Mouse (Mus musculus): ENCODE results near the gene Mif.
"Not testable (repeated sequence)": the region's sequence is repeated elsewhere in the genome, so short reads cannot be mapped to it uniquely, and the experiment has no call there.

Gene Mif

DNA sequence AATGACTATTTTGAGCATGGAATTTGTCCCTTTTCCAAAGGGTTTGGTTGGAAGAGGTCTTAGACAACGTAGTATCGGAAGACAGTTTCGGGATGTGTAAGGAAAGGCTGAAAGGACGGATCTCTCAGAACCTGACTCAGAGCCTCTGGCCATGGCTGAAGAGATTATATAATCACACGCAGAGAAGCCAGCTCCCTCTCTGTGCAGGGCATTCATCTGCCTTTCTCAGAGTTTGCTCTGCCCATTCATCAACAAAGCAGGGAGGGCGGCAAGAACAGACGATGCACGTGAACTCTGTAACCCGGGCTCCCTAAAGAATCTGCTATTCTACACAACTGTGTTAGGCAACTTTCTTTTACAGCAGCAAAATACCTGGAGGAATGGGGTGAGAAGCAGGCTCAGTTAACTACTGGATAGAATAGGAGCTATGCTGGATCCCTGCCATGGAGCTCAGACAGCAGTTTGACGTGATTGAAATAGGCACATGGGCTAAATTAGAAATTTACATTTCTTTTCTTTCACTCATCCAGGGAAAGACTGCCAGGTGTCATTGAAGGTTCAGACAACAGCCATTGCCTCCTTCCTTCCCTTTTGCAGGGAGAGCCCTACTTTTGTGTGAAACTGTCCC, 13.6 kb upstream of the Mif start:
- DNase-seq (ENCODE audit: low read depth, low spot score) = no peak

DNA sequence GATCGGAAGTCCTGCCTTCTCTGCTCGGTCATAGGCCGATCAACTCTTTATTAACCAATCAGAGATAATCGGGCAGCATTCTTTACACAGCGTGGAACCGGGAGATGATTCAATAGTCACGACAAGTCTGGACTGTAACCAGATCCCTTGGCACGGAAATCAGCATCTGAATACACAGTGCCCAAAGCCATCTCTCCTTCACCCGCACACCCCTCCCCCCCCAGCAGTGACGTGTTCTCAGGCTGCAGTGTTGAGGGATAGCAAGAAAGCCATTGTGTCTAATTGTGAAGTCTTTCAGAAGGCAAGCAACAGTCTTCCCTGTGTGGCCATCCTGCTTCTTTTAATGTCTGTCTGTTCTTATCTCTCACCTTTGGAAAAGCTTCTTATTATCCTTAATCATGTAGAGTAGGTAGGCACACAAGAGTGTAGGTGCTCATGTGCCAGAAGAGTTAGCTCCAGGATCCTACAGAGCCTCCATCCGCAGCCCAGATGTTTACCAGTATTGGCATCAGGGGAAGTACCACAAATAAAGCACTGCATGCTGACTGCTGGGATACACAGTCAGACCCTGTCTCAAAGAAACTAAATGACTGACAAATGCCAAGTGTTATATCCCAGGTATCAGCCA, 13.0 kb upstream of the Mif start:
- peak; percentile 77 for DNase-seq (ENCODE audit: low read depth, low spot score)

DNA sequence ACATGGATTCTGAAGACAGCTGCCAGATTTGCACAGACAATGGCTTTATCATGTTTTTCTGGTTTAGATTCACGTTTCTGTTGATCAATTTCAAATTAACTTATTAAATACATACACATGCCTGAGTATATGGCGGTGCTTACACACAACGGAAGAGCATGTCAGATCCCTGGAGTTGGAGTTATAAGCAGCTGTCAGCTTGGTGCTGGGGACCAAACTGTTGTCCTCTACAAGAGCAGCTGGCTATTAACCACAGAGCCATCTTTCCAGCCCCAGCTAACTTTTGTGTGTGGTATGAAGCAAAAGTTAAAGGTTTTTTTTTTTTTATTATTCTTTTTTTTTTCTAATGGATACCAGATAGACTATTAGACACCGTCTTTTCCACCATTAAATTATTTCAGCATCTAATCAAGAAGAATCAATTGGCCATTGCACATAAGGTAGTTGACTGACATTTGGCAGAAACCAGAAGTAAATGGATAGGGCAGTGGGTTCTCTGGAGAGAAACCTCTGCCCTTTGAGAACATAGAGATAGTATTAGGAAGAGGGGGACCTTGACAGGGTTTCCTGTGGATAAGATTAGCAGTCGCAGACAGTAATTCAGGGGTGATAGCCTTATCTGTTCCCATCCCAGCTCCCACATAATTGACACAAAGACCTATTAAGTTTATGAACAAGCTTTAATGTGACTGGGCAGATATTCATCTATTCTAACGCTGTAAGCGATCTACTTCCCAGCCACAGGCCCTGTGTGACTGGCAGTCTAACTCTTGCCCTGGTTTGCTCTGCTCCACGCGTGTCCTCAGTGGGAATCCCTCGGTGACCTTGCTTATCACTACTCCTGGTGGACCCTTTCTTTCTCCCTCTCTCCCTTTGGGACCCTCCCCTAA, 12.2 kb upstream of the Mif start:
- DNase-seq (ENCODE audit: low read depth, low spot score) = no peak

DNA sequence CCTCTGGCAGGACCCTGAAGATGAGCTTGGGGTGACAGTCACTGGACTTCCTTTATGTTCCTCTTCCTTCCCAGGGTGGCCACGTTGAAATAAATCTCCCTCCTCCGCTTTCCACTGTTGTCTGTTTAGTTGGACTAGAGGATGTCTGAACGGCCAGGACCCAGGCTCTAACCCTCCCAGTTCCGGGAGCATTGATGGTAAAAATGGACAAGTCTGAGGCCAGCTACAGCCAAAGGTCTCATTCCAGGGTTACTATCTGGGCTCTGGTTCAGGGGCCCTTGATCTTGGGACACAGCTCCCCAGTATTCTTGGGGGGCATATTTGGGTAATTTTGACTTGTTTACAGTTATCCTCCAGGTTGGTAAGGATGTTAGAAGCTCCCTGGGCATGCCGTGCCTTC, 1.5 kb upstream of the Mif start:
- no peak for DNase-seq (ENCODE audit: low read depth, low spot score)

DNA sequence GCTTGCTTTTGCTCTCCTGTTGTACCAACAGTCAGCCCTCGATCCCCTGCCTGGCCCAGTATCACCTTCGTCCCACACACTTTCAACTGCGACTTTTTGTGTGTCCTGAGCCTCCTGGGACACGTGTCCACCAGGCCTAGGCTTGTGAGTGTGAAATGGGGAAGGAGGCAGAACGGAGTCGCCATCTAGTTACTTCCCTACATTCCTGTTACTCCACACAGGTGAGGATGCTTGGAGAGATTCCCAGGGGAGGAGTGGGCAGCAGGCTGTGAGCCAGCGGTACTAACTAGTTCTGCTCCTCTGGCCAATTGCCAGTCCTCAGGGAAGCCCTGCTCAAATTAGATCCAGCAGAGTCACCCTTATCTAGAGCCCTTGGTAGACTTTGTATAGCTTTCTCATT, 706 bp upstream of the Mif start:
- no peak for DNase-seq (ENCODE audit: low read depth, low spot score)

DNA sequence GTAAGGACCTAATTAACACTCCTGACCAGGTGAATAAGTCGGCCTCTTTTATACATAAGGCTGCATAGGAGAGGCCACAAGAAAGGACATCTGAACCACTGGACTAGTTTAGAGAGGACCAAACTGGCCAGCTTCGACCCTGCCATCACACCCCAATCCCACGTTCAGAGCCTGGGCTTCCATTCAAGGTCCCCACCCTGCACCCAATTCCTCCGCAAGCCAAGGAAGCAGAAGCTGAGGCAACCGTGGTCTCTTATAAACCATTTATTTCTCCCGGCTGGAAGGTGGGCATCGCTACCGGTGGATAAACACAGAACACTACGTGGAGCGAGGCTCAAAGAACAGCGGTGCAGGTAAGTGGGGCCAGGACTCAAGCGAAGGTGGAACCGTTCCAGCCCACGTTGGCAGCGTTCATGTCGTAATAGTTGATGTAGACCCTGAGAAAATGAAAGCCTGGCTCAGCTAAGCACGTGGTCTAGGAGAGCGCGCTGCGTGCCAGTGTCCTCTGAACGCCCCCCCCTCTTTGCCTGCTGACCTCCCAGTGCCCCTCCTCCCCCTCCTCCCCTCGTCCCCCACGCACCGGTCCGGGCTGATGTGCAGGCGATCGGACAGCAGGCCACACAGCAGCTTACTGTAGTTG, 813 bp downstream of the Mif start:
- peak; percentile 50 for DNase-seq (ENCODE audit: low read depth, low spot score)

DNA sequence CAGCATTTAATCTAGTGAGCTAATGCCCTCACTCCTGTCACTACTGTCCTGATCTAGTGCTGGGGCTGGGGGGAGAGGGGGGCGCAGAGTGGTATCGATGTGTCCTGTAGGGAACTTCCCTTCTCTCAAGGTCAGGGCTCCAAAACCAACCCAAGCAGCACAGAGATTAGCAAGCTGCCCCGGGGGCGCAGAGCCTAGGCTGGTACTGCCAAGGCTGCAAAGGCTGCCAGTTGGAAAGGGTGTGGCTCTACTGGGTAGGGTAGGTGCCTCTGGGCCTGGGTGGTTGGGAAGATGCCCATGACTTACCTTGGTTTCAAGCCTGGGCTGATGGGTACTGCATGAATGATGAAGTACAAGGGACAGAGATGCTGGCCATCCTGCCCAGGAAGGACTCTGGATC, 2.4 kb downstream of the Mif start:
- no peak for DNase-seq (ENCODE audit: low read depth, low spot score)

DNA sequence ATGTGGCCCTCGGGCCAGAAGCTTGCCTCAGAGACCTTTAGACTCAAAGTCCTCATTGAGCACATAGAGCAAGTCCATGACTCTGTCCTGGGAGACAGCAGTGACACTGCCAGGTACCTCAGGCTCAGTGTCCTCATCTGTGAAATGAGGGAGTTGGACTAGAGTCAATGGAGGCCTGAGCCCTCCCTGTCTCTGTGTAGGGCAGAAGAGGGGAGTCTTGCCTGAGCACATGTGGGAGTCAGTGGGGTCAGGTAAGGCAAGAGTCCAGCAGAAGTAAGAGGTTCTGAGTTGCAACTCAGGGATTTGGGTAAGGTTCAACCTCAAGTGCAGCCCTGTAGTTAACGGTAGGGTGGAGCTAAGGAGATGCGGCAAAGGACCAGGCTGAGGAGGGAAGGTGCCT, 3.1 kb downstream of the Mif start:
- no peak for DNase-seq (ENCODE audit: low read depth, low spot score)

DNA sequence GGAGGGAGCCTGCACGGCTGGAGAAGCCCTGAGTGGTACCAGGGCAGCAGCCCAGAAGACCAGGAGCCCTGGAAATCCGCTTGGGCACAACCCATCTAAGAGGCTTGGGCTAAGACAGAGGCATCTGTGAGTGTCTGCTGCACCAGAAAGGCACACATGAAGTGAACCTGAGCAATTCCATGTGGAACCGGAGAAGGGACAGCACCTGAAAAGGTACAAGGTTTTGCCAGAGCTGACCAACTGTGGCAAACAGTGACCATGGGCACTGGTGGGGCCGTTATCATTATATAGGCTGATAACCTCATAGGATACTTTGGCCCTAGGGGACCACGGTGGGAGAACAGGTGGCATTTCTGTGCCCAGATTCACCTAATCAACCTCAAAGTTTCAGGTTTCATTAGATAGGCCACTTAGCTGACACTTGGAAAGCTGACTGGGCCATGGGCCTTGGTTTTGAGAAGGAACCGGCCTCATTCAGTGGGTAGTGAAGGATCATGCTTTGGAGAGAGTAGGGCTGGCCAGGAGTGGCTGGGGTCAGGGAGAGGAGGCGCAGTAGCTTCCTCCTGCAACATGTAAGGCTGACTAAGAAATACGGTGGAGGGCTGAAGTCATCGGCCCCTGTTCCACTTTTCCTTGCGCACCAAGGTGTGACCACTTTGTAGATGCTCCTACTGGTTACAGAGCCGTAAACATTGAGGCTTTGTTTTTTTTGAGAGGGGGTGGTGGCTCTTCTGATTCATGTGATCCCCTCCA, 3.7 kb downstream of the Mif start:
- no peak for DNase-seq (ENCODE audit: low read depth, low spot score)

DNA sequence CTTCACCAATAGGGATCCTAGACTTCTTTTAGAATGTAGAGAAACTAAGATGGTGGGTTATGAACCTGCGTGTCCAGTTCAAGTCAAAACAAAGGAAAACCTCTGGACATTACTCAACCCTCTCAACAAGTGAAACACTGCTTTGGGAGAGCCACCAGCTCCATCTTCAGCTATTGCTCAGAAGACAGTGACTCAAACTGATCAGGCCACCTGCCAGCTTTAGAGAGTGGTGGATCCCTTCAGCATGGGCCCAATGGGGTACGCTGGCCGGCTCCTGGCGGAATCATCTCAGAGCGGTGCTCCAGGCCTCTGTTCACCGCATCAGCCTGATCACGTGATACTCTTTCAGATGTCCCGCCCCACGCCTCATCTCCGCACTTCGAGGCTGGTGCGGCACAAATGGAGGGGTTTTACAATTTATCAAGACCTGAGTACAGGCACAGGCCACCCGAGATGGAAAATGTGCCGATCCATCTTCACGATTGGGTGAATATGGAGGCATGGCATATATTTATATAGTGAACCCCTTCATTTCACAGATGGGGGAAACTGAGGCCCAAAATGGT, 4.5 kb downstream of the Mif start:
- no peak for DNase-seq (ENCODE audit: low read depth, low spot score)

DNA sequence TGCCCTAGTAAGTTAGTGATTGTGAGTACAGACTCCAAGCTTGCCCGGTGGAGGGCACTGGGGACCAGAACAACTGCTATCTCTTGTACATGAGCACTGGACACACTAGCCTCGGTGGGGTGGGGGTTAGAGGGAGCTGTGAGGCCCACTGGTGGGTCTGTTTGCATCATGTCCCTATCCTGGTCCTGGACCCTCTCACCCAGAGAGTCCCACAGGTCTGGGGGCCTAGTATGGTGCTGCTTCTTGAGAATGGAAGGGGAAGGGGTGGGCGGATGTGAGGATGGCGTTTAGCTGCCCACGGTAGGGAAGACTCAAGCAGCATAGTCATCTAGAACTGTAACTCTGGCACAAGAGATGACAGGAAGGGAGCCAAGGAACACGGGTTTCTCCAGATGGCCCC, 5.2 kb downstream of the Mif start:
- no peak for DNase-seq (ENCODE audit: low read depth, low spot score)

DNA sequence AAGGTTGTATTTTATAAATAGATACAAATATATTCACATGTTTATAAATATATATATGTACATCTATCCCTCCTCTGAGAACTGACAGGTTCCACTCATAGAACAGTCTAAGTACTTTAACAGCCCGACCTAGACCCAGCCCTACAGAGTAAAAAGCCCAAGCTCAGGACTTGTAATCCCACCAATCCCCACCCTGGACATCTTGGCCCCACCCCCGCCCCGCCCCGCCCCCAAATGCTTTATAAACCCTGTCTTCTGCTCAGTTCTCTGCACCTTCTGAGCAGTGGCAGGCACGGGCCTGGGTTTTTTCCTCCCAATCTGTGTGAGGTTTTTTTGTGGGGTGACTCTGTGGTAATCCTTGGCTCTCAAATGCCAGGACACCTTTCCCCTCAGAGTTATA, 5.9 kb downstream of the Mif start:
- no peak for DNase-seq (ENCODE audit: low read depth, low spot score)

DNA sequence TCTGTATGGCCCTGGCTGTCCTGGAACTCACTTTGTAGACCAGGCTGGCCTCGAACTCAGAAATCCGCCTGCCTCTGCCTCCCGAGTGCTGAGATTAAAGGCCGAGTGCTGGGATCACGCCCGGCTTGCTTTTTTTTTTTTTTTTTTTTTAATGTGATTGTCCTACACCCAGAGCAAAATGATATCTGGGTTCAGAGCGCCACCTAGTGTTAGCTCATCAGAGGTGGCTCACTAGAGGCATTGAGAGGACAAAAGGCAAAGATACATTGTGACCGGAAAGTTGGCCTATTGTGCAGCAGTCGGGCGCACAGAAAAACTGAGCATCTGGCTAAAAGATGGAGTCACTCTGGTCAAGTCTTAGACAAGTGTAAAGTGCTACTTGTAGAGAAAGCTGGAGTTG, 6.6 kb downstream of the Mif start:
- DNase-seq (ENCODE audit: low read depth, low spot score) = peak; percentile 77

DNA sequence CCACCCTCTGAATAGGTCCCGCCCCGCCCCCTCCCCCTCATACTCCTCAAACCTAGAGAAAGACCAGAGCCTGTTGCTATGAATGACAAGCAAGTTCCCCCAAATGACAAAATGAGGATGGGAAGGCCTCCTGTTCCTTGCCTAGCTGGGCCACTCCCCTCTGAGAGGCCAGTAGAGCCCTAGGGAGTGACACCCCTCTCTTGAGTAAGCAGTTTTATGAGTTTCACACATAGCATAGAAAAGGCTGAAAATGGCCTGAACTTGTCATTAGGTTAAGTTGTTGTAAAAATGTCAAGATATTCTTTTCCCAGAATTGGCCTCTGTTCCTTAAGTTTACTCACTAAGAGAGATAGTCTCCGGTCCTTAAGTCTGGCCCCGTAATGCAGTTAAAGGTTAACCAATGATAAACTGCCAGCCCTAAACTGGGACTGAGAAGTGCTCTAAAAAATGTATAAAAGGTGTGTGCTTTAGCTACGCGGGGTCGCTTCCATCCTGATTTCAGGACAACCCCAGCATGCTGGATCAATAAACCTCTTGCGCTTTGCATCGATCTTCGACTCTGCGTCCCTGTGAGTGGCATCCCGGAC, 7.4 kb downstream of the Mif start:
- no peak for DNase-seq (ENCODE audit: low read depth, low spot score)

DNA sequence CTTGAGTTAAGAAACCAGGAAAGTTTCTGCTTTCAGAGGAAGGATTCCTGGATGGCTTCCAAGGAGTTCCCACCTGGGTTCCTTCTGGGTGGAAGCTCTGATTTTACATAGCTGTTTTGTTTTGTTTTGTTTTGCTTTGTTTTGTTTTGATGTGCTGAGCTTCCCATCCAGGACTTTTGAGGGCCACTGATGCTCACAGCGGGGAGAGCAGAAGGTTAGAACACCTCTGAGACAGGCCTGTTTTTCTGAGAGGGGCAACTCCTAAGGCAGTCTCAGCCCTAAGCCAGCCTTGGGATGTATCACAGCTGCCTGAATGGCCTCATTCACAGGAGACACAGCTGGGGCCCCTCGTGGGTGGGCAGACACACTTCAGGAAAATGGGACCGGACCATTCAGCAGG, 8.4 kb downstream of the Mif start:
- DNase-seq (ENCODE audit: low read depth, low spot score) = no peak

DNA sequence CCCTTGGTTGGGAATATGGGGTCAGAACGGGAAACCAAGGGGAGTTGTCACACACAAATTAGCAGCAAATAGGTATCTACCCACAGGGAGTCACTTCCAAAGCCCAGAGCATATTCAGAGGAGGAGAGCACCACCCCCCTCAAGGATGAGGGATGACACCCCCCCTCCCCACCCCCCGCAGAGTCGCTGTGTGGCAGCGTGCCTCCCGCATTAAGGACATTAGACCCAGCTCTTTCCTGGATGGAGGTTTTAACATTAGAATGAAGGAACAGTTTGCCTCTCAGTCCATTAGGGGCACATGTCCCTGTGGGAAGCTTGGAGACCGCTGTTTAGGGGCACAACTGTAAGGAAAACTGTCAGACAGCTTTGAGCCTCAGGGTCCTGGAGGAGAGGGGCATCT, 9.0 kb downstream of the Mif start:
- DNase-seq (ENCODE audit: low read depth, low spot score) = no peak

DNA sequence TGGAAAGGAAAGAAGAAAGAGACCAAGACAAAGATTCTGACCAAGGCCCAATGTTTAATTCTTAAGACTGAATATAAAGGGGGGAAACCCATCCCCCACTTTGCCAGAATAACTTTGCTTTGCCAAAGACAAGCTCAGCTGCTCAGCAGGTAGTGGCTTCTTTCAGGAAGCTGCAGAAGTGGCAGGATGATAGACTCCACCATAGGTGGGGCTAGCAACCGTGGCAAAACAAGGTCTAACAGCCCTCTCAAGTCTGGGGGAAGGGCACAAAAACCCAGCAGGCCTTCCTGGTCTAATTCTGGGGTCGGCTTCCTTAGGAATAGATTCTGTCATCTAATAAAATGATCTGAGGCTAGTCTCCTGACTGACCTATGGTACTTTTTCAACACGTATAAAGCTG, 11.7 kb downstream of the Mif start:
- DNase-seq (ENCODE audit: low read depth, low spot score) = no peak

DNA sequence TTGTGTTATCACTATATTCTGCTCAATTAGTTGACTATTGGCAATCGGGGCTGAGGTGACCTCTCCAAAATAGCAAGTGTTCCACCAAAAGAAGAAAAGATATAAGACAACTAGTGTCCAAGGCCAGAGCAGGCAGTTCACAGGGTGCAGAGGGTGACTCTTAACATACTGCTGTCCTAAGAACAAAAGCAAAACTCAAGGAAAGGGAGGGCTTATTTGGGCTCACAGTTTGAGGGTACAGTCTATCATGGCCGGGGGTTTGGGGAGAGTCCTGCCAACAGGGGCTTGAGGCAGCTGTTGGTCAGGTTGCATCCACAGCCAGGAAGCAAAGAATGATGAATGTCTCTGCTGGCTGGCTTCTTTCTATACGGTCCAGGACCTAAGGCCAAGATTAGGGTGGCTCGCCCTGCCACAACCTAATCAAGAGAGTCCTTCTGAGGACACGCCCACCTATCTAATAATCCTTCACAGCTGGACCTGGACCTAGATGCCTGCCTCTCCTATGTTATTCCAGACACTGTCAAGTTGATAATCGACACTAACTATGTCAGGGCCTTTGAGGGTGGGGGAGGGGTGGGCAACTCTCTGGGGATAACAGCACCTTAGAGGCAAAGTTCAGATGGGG, 14.6 kb downstream of the Mif start:
- no peak for DNase-seq (ENCODE audit: low read depth, low spot score)

DNA sequence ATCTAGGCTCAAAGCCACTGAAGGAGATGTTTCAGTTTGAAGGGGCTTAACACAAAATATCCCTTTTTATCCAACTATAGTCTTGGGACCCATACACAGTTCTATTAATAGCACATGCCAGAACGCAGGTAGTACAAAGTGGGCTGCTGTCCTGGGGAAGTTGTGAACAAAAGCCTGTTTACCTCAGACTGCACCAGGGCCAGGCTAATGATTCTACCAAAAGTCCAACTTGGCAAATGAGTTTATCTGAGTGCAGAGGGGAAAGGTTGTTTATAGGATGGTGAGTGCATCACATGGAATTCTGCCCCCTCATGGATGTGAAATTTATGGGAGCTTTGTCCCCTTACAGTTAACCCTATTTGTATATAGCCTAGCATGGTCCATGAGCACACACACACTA, 15.2 kb downstream of the Mif start:
- DNase-seq (ENCODE audit: low read depth, low spot score) = no peak

DNA sequence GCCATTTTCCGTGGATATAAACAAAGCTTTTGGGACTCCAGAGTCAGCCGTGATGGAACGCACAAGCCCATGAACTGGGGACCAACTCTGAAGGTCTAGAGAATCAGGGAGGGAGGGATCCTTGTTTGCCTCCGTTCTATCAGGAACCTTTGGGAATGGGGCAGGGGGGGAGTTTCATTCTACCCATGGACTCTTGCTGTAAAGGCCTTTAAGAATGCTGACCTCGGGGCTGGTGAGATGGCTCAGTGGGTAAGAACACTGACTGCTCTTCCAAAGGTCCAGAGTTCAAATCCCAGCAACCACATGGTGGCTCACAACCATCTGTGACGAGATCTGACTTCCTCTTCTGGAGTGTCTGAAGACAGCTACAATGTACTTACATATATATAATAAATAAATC, 16.1 kb downstream of the Mif start:
- not testable (repeated sequence) for DNase-seq (ENCODE audit: low read depth, low spot score)

DNA sequence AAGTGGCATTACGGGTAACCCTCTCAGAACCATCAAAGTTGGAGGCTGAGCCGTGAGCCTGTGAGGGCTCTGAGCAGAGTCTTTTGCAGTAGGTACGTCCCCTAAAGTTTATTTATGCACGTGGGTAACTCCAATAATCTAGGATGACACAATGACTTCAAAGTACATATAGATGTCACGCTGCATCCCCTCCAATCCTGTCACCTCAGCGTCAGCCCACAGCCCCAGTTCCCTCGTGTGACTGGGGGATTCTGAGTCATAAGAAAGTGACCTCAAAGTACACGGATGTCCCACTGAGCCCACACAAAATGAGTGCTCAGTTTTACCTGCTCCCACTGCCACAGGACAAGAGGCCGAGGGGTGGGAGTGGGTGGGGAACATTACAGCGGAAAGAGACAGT, 20.9 kb downstream of the Mif start:
- no peak for DNase-seq (ENCODE audit: low read depth, low spot score)
